Mouse (Mus musculus): ENCODE measurements around the gene Ino80e. TPM values are rescaled to one million over a fixed set of nuclear protein-coding genes. Genes with fewer than 3 reads are reported as not detected.

Gene Ino80e
- total and polyA plus RNA-seq, 3 experiments, result 73.6 to 243 (median 73.9) TPM

- Histone ChIP-seq H3K36me3 (replicated peaks in 1 of 2; ENCODE audit: control insufficient read depth in 1 of 2, insufficient read depth in 1 of 2, low read length in 1 of 2) (peaks cover 16 to 51% of the 10 kb centered on the region in 2 experiments), H3K9me3 (replicated peaks; ENCODE audit: low read length) (no peaks in the 10 kb centered on the region), H3K27ac (ENCODE audit: insufficient read depth, low read depth) (peak within 1 kb of the TSS; percentile 81), H3K4me3 (replicated peaks in 1 of 3; ENCODE audit: low read depth in 2 of 3, low read length in 2 of 3, poor library complexity in 1 of 3) (peak within 1 kb of the TSS; percentile 75 to 97 (median 90)), H3K4me1 (ENCODE audit: control insufficient read depth in 1 of 2, insufficient read depth in 2 of 2) (peaks cover 8 to 58% of the 10 kb centered on the region in 2 experiments; a peak in 3 of 4 replicates), H3K27me3 (replicated peaks) (no peaks in the 10 kb centered on the region), H3K4me2 (ENCODE audit: insufficient read depth, low read depth, poor library complexity, severe bottlenecking) (peak within 1 kb of the TSS; percentile 79), H3K9ac (ENCODE audit: insufficient read depth, low read depth) (peak within 1 kb of the TSS; percentile 99), H3K79me2 (replicated peaks; ENCODE audit: control insufficient read depth, extremely low read depth, insufficient read depth, poor library complexity, severe bottlenecking) (peaks cover 32% of the 10 kb centered on the region)
- no peak for TF ChIP-seq EP300 (IDR thresholded peaks at IDR 0.05; ENCODE audit: low read length)
- peak; percentile 37 for TF ChIP-seq TCF12 (IDR thresholded peaks at IDR 0.05; ENCODE audit: low read depth, low read length)
- TF ChIP-seq ZMIZ1 (IDR thresholded peaks at IDR 0.05; ENCODE audit: low read depth, low read length), result peak; percentile 67
- TF ChIP-seq SMC3 (IDR thresholded peaks at IDR 0.05; ENCODE audit: low read depth, low read length), result no peak
- TF ChIP-seq ZNF384 (IDR thresholded peaks at IDR 0.05; ENCODE audit: low read depth, low read length), result no peak
- TF ChIP-seq NELFE (IDR thresholded peaks at IDR 0.05; ENCODE audit: low read depth, low read length), result peak; percentile 48
- TF ChIP-seq CTCF (conservative IDR thresholded peaks at IDR 0.05 in 1 of 2, IDR thresholded peaks at IDR 0.05 in 1 of 2; ENCODE audit: low read depth in 2 of 2, low read length in 2 of 2), result no peak
- TF ChIP-seq MXI1 (IDR thresholded peaks at IDR 0.05; ENCODE audit: low read depth, low read length), result peak; percentile 72
- TF ChIP-seq RCOR1 (conservative IDR thresholded peaks at IDR 0.05; ENCODE audit: low read depth, low read length), result 0 out of 2 replicates have a peak, but pooled peaks have one; percentile 21
- no peak for TF ChIP-seq CHD1 (IDR thresholded peaks at IDR 0.05; ENCODE audit: low read depth, low read length)
- TF ChIP-seq USF1 (IDR thresholded peaks at IDR 0.05; ENCODE audit: low read depth, low read length), result no peak
- no peak for TF ChIP-seq RAD21 (IDR thresholded peaks at IDR 0.05; ENCODE audit: low read depth, low read length)
- peak; percentile 59 for TF ChIP-seq SIN3A (IDR thresholded peaks at IDR 0.05; ENCODE audit: low read length)
- peak; percentile 92 for TF ChIP-seq NRF1 (IDR thresholded peaks at IDR 0.05; ENCODE audit: low read depth, low read length)
- TF ChIP-seq MAFK (IDR thresholded peaks at IDR 0.05; ENCODE audit: insufficient replicate concordance, low read length), result no peak
- peak; percentile 91 for TF ChIP-seq MAX (IDR thresholded peaks at IDR 0.05; ENCODE audit: low read length)
- TF ChIP-seq MEF2A (IDR thresholded peaks at IDR 0.05; ENCODE audit: borderline replicate concordance, low read depth, low read length), result no peak
- TF ChIP-seq IRF4 (IDR thresholded peaks at IDR 0.05; ENCODE audit: low read depth, low read length), result no peak
- TF ChIP-seq USF2 (conservative IDR thresholded peaks at IDR 0.05; ENCODE audit: low read depth, low read length), result no peak
- no peak for TF ChIP-seq JUND (conservative IDR thresholded peaks at IDR 0.05; ENCODE audit: low read depth, low read length)
- peak; percentile 91 for TF ChIP-seq E2F4 (IDR thresholded peaks at IDR 0.05; ENCODE audit: insufficient replicate concordance, low read depth, low read length)
- TF ChIP-seq ELF1 (IDR thresholded peaks at IDR 0.05; ENCODE audit: low read depth, low read length), result peak; percentile 68; the same call in 1 of the 2 replicates
- no peak for TF ChIP-seq PAX5 (IDR thresholded peaks at IDR 0.05; ENCODE audit: low read length)
- peak; percentile 55 for TF ChIP-seq HCFC1 (IDR thresholded peaks at IDR 0.05; ENCODE audit: low read depth, low read length)
- TF ChIP-seq JUN (IDR thresholded peaks at IDR 0.05; ENCODE audit: insufficient read depth, low read depth, low read length), result no peak
- peak; percentile 91 for TF ChIP-seq POLR2AphosphoS2 (IDR thresholded peaks at IDR 0.05; ENCODE audit: low read depth, low read length)
- no peak for TF ChIP-seq MAZ (IDR thresholded peaks at IDR 0.05; ENCODE audit: low read depth, low read length)
- TF ChIP-seq POLR2A (IDR thresholded peaks at IDR 0.05; ENCODE audit: low read depth, low read length), result peak; percentile 82
- peak; percentile 48; the same call in 1 of the 2 replicates for TF ChIP-seq KAT2A (IDR thresholded peaks at IDR 0.05; ENCODE audit: insufficient replicate concordance, low read length)
- TF ChIP-seq ETS1 (conservative IDR thresholded peaks at IDR 0.05; ENCODE audit: low read depth, low read length), result peak; percentile 12; the same call in 1 of the 2 replicates
- TF ChIP-seq ZKSCAN1 (IDR thresholded peaks at IDR 0.05; ENCODE audit: borderline replicate concordance, low read depth, low read length), result no peak
- TF ChIP-seq ZC3H11A (IDR thresholded peaks at IDR 0.05; ENCODE audit: low read depth, low read length), result no peak
- peak; percentile 55; the same call in 1 of the 2 replicates for TF ChIP-seq TBP (conservative IDR thresholded peaks at IDR 0.05; ENCODE audit: low read depth, low read length)
- TF ChIP-seq CHD2 (IDR thresholded peaks at IDR 0.05; ENCODE audit: low read length), result 0 out of 2 replicates have a peak, but pooled peaks have one; percentile 18
- 0 out of 2 replicates have a peak, but pooled peaks have one; percentile 33 for TF ChIP-seq UBTF (IDR thresholded peaks at IDR 0.05; ENCODE audit: low read depth, low read length)
- no peak for TF ChIP-seq GABPA (IDR thresholded peaks at IDR 0.05; ENCODE audit: insufficient replicate concordance, low read depth, low read length)
- no peak for TF ChIP-seq BHLHE40 (IDR thresholded peaks at IDR 0.05; ENCODE audit: low read depth, low read length)
- no peak for TF ChIP-seq MYC (IDR thresholded peaks at IDR 0.05; ENCODE audit: low read depth, low read length)
- in situ Hi-C loops (cut with MboI; ENCODE audit: low pct_ligation_motif_present, low pct_unique_long_range_greater_than_20kb, low sequenced_read_pairs), result loop anchor here (5.0 kb wide), 1 partner anchor 138 kb away; the partner anchor contains the start of genes Gm42742 and Prrt2
- peak; percentile 99 for DNase-seq (ENCODE audit: extremely low read depth)
- dilution Hi-C loops (cut with MboI; ENCODE audit: extremely low pct_ligation_motif_present, extremely low pct_unique_long_range_greater_than_20kb, low sequenced_read_pairs), result no loop called here
Observed at GRCm38 (mm10) chr7:126884286-126885164, 22.3 kb upstream of the Ino80e start, which contains the start of gene Taok2. Gene Taok2, minus strand, starts transcription at chr7:126884703.
